Mouse (Mus musculus): Measurements from ENCODE around the gene Rpa2.
"Not testable (repeated sequence)": the region's sequence is repeated elsewhere in the genome, so short reads cannot be mapped to it uniquely, and the experiment has no call there.

- not testable (repeated sequence) for TF ChIP-seq CTCF, POLR2A (IDR thresholded peaks at IDR 0.05; ENCODE audit: insufficient read depth, low read depth, low read length)
Observed at GRCm38 (mm10) chr4:132793322-132794004, 25.3 kb downstream of the Rpa2 start.

Data from olfactory bulb, adult 2 months (tissue).